Mouse (Mus musculus) spleen, postnatal 0 days (tissue): ENCODE results near the gene Slc27a2. TPM values are rescaled to one million over a fixed set of nuclear protein-coding genes. Genes with fewer than 3 reads are reported as not detected.

Source experiments
- polyA plus RNA-seq: library from polyadenylated mRNA; unstranded; fragments of >200 nt; fragmentation: Nextera tagmentation; extraction: Ambion mirVana; gene quantifications from 2 replicates; pipeline ENCODE4 v1.2.1, GENCODE M21; 2015

Slc27a2 gene
- 0.34 and 0.35 TPM in 2 replicates for polyA plus RNA-seq

DNA sequence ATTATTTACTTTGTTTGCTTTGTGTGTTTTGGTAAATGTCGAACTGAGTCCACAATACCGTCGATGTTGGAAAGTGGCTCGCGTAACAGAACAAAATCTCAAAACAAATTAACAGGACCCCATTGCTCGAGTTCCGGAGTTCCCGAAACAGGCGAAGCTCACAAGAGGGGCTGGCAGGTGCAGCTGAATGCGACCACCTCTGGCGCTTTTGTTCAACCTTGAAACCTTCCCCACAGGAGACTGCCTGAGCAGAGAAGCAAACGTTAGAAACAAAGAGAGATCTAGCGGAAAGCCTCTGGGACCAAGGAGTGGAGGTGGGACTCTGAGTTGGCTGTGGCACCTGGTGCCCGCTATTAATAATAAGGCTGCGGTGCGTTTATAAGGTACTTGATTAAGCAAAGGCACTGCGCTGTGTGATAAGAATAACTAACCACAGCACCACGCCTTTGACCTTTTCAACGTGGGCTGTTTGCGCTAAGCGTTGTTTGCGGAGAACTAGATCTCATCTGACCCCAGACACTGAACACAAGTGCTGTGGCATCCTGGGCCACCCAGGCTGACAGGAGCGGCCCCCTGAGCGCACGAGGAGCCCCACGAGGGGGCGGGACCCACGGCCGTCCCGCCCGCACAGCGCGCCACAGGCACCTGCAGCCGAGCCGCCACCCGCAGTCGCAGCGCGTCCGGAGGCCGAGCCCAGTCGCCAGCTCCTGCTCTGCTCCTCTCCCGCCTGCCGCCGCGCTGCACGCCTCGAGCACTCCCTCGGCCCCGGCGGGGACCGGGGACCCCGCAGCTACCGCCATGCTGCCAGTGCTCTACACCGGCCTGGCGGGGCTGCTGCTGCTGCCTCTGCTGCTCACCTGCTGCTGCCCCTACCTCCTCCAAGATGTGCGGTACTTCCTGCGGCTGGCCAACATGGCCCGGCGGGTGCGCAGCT lies at the start of gene Slc27a2:
Gene Slc27a2 (plus strand): TSS at position 51 of the 934 bp plus-strand sequence.

GRCm38 (mm10) chr2:126619249-126619704 lies 67.1 kb downstream of the Slc27a2 start, which contains the start of gene Hdc:
Gene Hdc (minus strand): TSS chr2:126619299.

Other genes starting within 250 kb of the Slc27a2 start
- 11.9 and 15.2 TPM in 2 replicates for gene Atp8b4, start 51.7 kb upstream of the Slc27a2 start, polyA plus RNA-seq
- gene Hdc, start 66.9 kb downstream of the Slc27a2 start, polyA plus RNA-seq = 43.7 and 79.1 TPM in 2 replicates
- gene Gabpb1, start 123.9 kb downstream of the Slc27a2 start, polyA plus RNA-seq = 24.8 and 26.1 TPM in 2 replicates
- 16.8 and 18.1 TPM in 2 replicates for gene Usp8, start 154.9 kb downstream of the Slc27a2 start, polyA plus RNA-seq
- gene Usp50, start 231.1 kb downstream of the Slc27a2 start, polyA plus RNA-seq = 2.0 and 2.6 TPM in 2 replicates